Mouse (Mus musculus) cerebellum, adult 2 months (tissue): ENCODE data around the gene 2700049A03Rik.

ENCODE experiments used
- CTCF ChIP-seq: fragments of 200-500 bp; IDR thresholded peaks from 2 replicates; pipeline ENCODE4 v1.5.1; 2011; ENCODE audit warnings: low read depth, mild to moderate bottlenecking, control low read depth, low read length, moderate library complexity, borderline replicate concordance; ENCODE audit not compliant: insufficient read depth
- POLR2A ChIP-seq: fragments of 200-500 bp; IDR thresholded peaks from 2 replicates; pipeline ENCODE4 v1.6.1; 2011; ENCODE audit warnings: low read length, control low read depth, borderline replicate concordance; ENCODE audit not compliant: insufficient read depth

DNA sequence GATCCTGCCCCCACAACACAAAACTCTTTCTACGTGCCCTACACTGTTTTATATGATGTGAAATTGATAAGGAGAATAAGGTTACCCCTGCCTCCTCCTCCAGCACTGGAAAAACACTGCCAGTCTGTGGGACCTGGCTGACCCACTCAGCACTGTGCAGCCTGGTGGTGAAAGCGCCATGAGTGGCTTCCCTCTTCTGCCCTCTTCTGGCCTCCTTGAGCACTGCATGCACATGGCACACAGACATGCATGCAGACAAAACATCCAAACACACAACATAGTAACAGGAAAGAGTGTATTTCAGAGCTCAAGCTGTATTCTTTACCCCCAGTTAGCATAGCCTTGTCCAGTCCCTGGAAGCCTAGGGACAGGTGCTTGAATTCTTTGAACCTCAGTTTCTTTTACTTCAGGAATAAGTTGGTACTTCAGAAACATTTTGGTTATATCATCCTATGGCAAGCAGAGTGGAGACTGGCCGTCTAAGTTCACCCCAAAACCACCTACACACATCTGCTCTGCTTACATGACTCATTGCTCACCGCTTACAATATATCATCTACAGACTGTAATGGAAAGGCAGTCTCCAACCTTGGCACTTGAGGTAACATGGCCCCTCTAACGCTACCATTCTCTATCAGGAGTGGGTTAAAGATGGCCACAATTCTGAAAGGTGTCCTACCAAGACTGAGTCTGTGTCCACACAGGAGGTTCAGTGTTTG, 138.0 kb downstream of the 2700049A03Rik start:
- TF ChIP-seq CTCF (no peak), POLR2A (no peak)
